Mouse (Mus musculus) retina, postnatal 7 days (tissue): ENCODE results near the gene Sost.

ENCODE experiments used
- DNase-seq: peaks from one replicate; pipeline ENCODE4 v3.0.0-alpha.2; 2012; ENCODE audit warnings: low read depth, low spot score

Gene Sost

DNA sequence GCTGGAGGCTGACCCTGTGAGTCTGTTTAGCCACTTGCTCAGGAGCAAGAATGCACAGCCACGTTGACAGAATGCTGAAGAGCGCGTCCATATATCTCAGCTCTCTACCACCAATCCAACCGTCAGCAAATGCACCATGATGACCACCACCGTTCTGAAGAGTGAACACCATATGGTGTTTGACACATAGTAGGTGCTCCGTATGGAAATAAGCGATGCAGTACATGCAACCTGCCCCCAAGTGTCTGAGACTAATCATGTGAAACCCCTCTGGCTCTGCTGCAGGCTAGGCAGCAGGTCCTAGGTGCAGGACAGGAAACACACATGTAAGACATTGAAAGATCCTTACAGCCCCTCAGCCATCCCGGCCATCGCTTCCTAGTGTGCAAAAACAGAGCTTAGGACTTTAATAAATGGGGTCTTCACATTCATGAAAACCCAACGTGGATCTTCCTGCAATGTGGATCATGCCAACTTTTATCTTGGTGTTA is 16.7 kb upstream of the Sost start:
- DNase-seq = no peak

DNA sequence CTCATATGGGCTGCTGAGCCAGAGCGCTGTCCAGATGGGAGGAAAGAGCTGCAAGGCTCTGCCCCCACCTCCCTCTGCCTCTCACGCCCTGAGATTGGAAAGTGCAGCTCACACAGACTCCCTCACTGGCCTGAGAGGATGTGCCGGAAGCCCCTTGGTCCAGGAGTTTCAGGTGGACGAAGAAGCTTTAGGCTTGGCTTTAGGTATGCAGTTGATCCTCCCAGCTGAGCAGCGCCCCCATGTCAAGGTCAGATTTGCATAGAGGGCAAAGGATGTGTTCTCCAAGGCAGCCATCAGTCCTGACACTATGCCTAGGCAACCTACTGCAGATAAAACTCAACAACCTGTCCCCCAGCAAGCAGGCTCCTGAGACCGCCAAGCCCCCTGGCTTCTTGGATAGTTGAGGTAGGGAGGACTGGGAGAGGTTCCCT is 16.2 kb upstream of the Sost start:
- DNase-seq = no peak

DNA sequence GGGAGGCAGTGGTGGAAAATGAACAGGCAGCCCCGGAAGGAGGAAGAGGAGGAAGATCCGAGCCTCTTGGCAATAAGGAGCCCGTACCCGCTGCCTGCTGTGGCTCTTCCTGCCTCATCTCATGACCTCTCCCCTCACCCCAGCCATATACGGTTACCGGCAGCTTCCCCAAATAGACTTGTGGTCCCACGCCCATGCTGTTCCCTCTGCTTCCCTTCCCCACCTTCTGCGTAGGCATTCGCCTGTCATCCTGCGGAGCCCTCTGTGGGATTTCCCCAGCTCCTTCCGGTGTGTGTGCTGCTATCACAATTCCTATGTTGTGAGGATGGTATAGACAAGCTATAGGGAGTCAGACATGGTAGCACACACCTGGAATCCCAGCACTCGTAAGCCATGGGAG is 15.0 kb upstream of the Sost start:
- DNase-seq = no peak

DNA sequence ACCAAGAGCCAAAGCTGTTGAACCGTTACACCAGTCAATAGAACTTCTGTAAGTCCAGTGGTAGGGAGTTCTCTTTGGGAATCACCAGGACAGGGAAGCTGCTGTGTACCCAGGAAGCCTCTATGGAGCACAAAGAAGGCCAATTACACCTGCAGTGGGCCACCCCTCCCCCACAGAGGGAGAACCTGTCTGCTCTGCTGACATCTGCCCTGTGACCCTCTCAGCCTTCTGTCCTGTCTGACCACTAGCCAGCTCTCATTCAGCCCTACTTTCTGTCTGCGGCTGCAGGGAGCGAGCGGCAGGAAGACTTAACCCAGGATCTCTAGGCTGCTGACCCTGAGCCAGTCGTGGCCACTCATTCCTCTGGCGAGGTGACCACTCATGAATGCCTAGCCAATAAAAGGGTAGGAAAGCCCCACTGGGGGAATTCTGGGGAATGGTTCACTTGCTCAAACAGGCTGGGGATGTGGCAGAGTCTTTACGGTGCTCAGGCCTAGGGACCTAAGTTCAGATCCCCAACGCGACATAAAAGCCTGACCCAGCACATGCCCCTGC is 13.9 kb upstream of the Sost start:
- DNase-seq = no peak

DNA sequence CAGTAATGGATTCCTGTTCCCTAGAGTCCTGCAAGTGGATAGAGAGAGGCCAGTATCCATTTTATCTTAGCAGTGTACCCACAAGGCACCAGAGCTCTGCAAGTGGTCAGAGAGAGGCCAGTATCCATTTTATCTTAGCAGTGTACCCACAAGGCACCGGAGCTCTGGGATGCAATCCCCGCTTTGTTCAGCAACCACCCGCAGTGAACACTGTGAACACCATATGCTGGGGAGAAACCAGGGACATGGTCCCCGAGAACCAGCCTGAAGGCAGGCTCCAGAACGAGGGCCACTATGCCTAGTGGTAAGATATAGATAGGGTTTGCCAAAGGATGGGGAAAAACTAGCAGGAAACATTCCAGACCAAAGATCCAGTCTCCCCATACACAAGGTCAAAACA is 12.3 kb upstream of the Sost start:
- no peak for DNase-seq

- DNase-seq = no peak
Observed at GRCm38 (mm10) chr11:101976949-101977348, 10.1 kb upstream of the Sost start.

GRCm38 (mm10) chr11:101974923-101975322 is 8.1 kb upstream of the Sost start:
- DNase-seq = no peak

GRCm38 (mm10) chr11:101974181-101974580 is 7.4 kb upstream of the Sost start:
- no peak for DNase-seq

DNA sequence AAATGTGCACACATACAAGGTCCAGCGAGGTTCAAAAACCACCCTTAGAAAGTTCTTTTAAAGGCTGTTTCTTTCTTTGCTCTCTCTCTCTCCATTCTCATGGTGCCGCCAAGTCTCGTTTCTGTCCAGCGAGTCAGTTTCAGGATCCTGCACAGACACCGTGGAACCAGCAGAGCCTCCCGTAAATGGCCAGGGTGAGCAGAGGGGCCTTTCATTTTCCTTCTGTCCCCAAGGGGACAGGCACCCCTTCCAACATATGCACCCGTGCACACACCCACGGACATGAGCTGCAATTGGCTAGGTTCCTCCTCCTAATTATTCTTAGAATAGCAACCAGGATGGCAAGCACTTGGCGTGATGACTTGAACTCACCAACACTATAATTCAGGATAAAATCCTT is 6.7 kb upstream of the Sost start:
- no peak for DNase-seq

GRCm38 (mm10) chr11:101972651-101973050 is 5.8 kb upstream of the Sost start:
- no peak for DNase-seq

GRCm38 (mm10) chr11:101972097-101972496 is 5.3 kb upstream of the Sost start:
- DNase-seq = no peak

- DNase-seq = no peak
Observed at GRCm38 (mm10) chr11:101971410-101971809, 4.6 kb upstream of the Sost start.

GRCm38 (mm10) chr11:101969835-101970234 is 3.0 kb upstream of the Sost start:
- DNase-seq = no peak

DNA sequence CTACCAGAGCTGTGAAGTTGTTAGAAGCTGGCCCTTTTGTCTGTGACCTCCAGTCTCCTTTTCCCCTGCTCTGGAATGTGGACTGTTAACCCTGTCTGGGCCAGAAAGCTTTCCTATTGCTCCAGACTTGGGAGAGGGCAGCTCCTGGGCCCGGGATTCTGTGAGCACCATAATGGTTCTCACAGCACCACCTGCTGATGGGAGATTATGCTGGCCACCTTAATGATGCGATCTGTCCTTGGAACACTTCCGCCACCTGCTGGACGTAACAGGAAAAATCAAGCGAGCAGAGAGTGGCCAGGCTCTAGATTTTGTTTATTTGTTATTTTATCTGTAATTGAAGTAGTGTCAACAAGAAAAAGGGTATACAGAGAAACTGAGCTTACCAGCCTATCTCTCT is 2.0 kb upstream of the Sost start:
- DNase-seq = peak; percentile 81

DNA sequence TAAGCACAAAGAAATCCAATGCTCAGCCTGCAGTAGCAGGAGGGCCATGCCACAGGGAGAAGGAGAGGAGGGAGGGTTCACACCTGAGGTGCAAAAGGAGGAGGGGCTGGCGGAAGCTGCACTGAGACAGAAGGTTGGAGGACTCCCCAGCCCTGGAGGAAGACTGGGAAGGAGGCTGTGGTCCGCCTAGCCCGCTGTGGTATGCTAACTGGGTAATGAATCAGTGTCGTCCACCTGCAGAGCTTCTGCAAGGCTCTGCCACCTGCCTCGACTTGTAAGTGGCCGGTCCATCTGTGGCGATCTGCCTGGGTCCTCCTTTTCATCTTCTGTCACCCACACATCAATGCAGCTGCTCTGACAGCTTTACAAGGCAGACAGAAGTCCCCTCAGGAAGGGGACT is 1.5 kb upstream of the Sost start:
- no peak for DNase-seq

- DNase-seq = no peak
Observed at GRCm38 (mm10) chr11:101965553-101965952, 1.3 kb downstream of the Sost start.

DNA sequence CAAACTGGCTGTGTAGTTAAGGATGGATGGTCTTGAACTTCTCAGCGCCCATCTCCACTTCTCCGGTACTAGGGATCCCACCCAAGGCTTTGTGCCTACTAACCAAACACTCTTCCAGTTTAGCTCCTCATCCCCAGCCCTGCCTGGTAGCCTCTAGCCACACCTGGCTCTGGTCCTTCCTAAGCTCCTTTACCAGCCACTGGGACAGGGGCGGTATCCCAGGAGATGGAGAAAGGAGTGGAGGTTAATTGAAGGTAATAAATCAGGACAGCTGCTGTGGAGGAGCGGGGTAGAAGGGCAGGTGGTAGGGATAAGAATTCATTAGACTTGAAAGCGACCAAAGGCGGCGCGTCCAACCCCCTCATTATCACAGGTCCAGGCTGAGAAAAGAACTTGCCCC is 2.2 kb downstream of the Sost start:
- no peak for DNase-seq

DNA sequence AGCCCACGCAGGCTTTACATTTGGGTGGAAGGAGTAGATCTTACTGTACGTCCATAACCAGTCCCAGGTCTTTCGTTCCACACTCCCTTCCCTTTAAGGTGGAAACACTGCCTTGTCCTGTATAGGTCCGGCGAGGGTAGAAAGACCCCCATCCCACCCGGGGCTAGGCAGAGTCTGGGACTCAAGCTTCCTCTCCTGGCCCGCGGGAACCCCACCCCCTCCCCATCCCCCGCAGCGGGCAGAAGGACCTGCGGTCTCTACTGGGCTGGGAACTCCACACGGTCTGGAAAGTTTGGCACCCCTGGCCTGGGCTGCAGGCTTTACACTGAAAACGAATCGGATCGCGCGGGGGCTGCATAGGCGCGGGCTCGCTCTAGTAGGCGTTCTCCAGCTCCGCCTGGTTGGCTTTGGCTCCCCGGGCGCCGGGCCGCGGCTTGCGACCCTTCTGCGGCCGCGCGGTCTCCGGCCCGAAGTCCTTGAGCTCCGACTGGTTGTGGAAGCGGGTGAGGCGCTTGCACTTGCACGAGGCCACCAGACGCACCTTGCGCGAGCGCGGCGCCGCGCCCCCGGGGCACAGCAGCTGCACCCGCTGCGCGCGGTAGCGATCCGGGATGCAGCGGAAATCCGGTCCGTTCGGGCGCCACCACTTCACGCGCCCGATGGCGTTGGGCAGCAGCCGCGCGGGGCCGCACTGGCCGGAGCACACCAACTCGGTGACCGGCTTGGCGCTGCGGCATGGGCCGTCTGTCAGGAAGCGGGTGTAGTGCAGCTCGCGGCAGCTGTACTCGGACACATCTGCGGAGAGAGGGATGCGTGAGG is 3.1 kb downstream of the Sost start:
- DNase-seq = peak; percentile 40

DNA sequence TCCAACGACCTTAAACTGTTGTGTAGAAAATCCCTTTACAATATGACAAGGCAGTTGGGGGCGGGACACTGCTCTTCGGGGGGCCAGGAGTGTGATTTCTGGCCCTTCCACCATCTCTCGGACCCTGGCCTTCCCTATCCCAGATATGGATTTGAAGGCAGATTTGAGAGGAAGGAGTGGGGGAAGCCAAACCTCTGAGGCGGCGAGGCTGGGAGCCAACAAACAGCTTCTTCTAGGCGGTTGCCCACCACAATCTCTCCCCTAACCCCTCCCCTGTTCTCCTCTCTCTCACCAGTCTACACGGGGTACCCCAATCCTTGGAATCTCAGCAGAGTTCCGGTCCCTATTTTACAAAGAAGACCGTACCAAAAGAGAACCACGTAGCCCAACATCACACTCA is 3.8 kb downstream of the Sost start:
- DNase-seq = no peak

DNA sequence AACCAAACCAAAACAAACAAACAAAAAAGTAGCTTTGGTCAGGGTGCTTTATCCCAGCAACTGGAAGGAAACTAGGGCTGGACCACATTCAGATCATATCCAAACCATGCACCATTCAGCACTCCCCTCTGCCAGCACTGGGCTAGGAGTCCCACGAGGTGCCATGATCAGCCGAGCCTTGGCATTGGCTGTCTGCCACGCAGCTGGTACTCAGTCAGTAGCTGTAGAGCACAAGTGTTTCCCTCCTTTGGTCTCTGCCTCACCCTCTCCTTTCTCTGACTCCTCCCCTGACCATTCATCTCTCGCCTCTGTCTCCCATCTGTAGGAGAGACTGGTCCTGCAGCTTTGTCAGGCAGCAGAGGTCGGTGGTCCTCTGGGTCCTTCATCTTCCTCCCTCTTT is 9.3 kb downstream of the Sost start:
- no peak for DNase-seq

GRCm38 (mm10) chr11:101953441-101953840 is 13.4 kb downstream of the Sost start:
- DNase-seq = no peak

GRCm38 (mm10) chr11:101952541-101953341 is 14.1 kb downstream of the Sost start:
- no peak for DNase-seq

- DNase-seq = no peak
Observed at GRCm38 (mm10) chr11:101950021-101950420, 16.8 kb downstream of the Sost start.
